Mouse (Mus musculus) ovary, postnatal 10 days (tissue): ENCODE results near the gene Mta3.

Source experiments
- DNase-seq: peaks from one replicate; pipeline ENCODE4 v3.0.0; 2022; ENCODE audit warnings: low spot score

Gene Mta3

GRCm38 (mm10) chr17:83759547-83759946 is 53.6 kb downstream of the Mta3 start:
- DNase-seq, result no peak

GRCm38 (mm10) chr17:83764538-83764937 is 58.6 kb downstream of the Mta3 start:
- no peak for DNase-seq

DNA sequence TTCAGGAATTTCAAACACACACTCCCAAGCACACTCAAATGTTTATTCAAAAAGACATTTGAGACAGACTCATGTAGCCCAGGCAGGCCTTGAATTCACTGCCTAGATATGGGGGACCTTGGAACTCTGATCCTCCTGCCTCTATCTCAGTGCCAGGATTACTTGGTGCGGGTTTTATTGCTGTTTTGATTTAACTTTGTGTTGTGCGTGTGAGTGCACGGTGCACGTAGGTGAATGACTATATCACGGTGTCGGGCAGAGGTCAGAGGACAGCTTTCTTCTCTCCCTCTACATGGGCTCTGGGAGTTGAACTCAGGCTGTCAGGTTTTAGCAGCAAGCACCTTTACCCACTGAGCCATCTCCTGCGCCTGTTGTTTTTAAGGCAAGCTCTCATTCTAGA is 61.1 kb downstream of the Mta3 start:
- no peak for DNase-seq

- DNase-seq, result no peak
Observed at GRCm38 (mm10) chr17:83768309-83768708, 62.3 kb downstream of the Mta3 start.

- DNase-seq, result no peak
Observed at GRCm38 (mm10) chr17:83770371-83770770, 64.4 kb downstream of the Mta3 start.

- DNase-seq, result no peak
Observed at GRCm38 (mm10) chr17:83770931-83771330, 65.0 kb downstream of the Mta3 start.

GRCm38 (mm10) chr17:83772110-83772509 is 66.1 kb downstream of the Mta3 start:
- no peak for DNase-seq

- DNase-seq, result no peak
Observed at GRCm38 (mm10) chr17:83772711-83773110, 66.7 kb downstream of the Mta3 start.

DNA sequence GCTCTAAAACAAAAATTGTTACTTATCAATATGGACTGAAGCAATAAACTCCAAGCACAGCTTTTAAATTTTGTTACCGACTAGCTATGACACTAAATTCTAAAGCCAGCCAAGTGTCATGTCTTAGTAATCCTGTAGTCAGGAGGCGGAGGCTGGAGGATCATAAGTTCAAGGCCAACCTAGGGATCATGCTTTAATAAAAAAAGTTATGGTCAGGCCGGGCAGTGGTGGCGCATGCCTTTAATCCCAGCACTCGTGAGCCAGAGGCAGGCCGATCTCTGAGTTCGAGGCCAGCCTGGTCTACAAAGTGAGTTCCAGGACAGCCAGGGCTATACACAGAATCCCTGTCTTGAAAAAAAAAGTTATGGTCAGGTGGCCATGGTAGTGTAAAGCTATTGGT is 71.0 kb downstream of the Mta3 start:
- DNase-seq, result no peak

DNA sequence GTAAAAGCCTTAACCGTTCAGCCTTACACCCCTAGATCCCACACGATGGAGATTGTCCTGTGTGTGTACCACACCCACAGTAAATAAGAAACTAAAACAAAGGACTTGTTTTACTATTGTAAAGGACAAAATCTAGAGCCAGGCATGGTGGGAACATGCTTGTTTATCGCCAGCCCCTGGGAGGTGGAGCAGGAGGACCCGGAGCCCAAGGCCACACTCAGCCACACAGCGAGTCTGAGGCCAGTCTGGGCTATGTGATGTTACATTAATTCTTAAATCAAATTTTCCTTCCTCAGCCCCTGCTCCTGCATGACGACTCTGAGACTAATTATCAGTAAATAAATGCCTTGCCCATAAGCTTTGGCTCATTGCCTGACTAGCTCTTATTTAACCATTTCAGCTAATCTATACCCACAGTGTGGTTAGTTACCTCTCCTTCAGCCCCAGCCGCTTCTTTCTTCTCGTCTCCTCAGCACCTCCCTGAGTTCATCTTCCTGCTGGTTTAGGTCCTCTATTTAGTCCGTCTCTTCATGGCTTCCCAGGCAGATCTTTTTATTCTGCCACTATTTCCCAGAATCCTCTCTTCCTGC is 71.6 kb downstream of the Mta3 start:
- DNase-seq, result no peak

DNA sequence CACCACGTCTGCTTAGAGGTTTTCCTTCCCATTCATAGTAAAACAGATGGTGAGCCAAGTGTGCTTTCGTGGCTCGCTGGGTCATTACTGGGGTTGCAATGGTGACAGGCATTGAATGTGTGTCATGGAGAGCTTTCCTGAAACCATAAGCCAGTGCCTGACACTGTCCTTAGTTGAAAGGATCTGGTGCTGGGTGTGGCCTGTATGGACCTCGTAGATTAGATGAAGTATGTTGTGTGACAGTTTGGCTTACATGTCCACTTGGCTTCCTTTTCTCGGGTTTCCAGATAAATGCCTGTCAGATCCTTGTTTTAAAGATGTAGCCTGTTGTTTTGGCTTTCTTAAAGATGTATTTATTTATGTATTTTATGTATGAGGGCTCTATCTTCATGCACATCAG is 74.3 kb downstream of the Mta3 start:
- no peak for DNase-seq

DNA sequence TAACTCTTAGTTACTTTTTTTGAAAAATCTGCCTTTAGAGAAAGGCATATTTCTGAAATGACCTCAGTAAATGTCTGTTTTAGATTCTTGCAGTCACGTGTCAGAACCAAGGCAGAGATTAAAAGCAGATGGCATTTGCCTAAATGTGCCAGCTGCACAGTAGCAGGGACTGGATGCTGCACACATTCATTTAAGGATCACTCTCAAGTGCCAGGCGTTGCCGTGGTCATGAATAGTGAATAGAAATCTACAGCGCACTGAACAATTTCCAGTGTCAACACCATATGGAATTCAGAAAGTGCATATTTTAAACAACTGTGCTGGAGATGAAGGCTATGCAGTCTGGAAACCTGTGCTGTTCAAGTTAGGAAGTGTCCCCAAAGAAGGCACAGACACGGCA is 76.8 kb downstream of the Mta3 start:
- DNase-seq, result no peak

DNA sequence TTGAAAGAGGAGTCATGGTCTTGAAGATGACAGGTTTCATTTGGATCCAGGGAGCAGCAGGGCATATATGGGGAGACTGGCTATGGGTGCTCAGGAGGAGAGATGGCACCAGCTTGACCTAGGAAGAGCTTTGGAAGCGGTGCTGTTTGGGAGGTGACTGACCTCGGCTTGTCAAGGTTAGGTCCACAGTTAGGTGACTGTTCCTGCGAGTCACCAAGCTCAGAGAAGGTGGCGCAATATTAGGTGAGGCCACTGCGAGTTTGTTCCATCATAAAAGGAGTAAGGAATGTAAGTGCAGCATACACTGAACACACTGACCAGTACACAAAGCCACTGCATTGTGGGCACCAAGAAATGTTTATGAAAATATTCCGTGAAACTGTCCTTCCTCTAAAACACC is 80.5 kb downstream of the Mta3 start:
- DNase-seq, result no peak

- no peak for DNase-seq
Observed at GRCm38 (mm10) chr17:83790158-83790557, 84.2 kb downstream of the Mta3 start.

DNA sequence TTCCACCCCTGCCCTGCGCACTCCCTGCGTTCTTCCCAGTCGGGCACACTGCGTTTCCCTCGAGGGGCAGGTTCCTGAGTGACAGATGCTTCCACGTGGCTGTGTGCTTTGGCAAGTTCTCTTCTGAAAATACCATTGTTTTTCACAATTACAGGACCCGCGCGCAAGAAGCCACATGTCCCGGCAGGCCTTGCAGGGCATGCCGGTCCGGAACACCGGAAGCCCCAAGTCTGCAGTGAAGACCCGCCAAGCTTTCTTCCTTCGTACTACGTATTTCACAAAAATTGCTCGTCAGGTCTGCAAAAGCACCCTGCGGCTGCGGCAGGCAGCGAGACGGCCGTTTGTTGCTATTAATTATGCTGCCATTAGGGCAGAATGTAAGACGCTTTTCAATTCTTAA is 86.4 kb downstream of the Mta3 start:
- DNase-seq, result no peak

DNA sequence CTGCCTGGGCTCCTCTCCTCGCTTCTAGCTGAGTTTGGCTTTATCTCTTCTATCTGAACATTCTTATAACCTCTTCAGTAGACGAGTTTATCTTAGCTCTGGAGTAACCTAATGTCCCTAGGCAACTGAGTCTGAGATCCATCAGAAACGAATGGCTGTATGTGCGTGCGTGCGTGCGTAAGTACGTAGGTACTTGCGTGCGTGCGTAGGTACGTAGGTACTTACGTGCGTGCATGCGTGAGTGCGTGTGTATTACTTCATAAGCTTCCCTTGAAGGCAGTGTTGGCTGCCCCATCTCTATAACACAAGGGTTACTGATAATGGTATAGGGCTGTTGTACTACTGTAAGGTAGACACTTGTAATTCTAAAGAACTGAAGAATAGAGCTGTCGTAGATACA is 89.2 kb downstream of the Mta3 start:
- no peak for DNase-seq

DNA sequence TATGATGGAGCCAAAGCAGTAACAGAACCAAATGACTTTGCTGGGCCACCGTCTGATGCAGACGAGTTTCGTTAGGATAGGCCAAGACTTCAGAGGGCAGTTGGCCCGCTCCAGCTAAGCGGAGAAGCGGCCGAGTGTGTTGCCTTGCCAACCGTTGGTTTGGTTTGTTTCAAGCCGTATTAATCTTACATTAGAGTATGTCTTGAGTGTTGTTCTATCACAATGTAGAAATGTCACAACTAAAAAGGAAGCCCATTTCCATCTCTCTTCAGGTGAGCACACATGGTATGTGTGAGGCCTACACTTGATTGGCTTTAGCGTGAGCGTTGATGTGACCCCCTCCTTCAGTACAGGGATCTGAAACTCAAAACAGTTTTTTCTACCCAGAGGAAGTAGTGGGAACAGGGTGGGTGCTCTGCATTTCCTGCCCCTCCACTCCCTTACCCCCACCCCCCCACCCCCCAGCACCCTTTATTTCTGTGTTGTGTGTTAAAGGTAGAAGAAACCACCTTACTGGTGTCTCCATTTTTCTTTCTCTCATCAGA is 93.6 kb downstream of the Mta3 start:
- DNase-seq, result no peak

DNA sequence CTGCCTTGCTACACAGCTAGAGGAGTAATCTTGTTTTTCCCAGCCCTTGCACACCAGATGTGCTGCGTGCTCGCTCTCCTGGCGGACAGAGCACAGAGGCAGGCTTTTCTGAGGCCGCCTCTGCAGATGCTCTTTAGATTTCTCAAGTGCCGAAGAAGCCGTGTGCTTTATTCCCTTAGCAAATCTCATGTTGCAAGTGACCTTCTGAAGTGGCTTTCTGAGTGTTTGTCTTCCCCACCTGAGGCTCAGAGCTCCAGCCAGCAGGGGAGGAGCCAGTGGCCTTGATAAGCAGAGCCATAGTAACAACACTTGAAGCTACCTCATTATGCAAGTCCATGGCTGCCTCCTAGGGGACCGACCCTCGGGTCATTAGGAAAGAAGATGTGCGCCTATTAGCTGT is 98.0 kb downstream of the Mta3 start:
- DNase-seq, result no peak

GRCm38 (mm10) chr17:83805078-83805477 is 99.1 kb downstream of the Mta3 start:
- DNase-seq, result no peak

GRCm38 (mm10) chr17:83807345-83807744 is 101.4 kb downstream of the Mta3 start:
- no peak for DNase-seq

DNA sequence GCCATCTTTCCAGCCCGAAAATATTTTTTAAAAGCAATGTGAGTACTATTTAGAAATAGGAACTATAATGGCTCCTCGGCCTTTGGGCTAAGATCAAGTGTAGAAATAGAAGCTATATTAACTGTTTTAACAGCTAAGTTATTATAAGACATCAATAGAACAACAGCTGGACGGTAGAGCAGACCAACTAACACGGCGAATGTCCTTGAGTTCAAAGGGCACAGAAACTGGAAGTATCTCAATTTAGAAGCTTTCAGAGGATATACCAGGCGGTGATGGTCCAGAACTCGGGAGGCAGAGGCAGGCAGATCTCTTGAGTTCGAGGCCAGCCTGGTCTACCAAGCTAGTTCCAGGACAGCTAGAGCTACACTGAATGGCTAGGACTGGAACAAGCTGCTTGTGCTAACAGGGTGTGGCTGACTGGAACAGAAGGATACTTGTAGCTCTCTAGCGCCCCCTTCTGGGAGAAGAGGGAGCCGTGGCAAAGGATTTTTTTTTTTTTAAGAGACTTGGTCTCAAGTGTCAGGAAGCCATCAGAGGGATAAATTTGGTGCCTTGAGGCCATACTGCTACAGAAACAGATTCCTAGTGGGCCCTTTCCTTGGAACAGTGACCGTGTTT is 101.9 kb downstream of the Mta3 start:
- no peak for DNase-seq

DNA sequence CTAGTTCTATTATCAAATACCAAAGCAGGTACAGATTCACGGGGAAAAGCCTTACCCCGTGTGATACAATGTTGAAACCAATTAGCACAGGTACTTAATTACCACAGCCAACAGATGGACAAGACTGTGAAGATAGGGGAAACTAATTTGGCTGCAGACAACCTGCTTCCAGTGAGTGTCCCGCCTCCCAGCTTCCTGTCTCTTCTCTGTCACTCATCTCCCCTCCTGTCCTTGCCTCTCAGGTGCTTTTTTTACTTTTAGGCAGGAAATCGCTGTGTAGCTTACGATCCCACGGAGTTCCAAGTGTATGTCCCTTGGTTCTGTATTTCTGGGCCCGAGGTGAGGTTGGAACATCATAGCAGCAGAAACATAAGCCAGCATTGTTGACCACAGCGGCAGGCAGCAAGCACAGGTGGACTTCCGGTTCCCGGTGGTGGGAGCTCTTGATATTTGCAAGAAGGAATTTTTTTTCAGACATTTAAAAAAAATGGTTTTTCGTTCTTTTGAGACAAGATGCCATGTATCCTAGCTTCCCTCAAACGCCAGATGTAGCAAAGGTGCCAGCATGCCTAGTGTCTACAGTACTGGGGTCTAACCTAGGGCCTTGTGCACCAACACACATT is 102.6 kb downstream of the Mta3 start:
- no peak for DNase-seq

DNA sequence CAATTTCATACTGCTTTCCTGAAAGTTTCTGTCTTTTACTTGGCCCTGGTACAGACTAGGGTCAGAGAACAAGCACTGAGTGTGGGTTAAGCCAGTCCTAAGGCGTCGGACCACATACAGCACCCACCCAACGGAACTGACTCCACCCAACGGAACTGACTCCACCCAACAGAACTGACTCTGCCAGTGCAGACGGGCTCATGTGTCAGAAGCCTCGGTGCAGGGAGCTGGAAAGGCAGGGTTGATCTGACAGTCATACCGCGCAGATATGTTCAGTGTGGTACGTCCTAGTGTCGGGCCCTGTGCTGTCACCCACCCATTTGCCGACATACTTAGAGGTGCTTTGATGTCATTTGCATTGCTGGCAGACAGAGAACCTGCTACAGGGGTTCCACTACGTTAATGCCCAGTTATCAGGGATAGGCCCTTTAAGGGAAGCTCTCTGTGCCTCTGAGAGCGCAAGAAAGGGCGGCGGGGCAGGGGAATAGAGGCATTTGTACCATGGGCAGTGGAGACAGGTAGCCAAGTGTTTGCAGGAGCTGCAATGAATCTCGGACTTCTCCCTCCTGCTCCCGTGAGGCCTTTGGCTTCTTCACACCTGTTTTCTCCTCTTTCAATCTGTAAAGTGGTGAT is 103.3 kb downstream of the Mta3 start:
- DNase-seq, result no peak
